Mouse (Mus musculus): ENCODE data around the gene 2310034G01Rik.

DNA sequence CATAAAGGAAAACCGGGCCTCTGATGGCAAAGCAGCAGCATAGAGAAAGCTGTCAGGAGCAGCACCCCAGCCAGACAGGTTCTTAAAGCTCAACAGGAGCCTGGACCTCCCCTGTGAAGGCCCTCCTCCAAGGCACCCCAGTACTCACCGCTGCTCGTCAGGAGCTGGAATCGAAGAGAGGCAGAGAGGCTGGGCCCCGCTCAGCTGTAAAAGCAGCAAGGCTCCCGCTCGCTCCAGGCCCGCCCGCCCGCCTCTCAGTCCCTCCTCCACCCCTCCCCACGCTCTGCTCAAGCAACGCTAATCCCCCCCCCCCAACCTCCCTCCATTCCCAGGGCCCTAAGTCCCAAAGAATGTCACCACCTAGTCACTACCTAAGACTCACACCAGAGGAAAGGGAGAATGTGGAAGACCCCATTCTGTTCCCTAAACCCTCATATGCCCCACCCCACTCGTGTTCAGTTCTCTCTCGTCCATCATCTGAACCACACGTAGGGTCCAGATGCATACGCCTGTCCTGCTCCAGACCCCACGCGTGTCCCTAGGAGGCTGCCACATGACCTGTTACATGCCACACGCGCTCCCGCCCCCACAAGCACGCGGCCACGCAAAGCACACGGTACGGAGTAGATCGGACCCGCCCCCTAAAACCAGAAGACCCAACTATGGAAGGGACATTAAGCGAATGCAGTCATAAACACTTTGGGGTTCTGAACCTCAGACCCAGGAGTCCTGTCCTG, 23.9 kb downstream of the 2310034G01Rik start:
- TF ChIP-seq EP300 (IDR thresholded peaks at IDR 0.05; ENCODE audit: low read depth) (no peak), CTCF (IDR thresholded peaks at IDR 0.05; ENCODE audit: low read depth) (no peak)
